Mouse (Mus musculus) heart, embryonic 13.5 days (tissue): Measurements from ENCODE around the gene Pomt2. TPM values are rescaled to one million over a fixed set of nuclear protein-coding genes. Genes with fewer than 3 reads are reported as not detected.

Experiments used
- ATAC-seq: fragments of 200-750 bp; cut with Nextera tagmentation; 2 replicates; pipeline ENCODE4 v1.8.0; 2017; ENCODE audit warnings: moderate TSS enrichment; ENCODE audit not compliant: insufficient number of reproducible peaks, low FRiP score, low TSS enrichment; ENCODE audit errors: extremely low read depth
- H3K27ac ChIP-seq: fragments of 300-500 bp; sonication (generic); replicated peaks from 2 replicates; pipeline ENCODE4 v1.5.1; 2015; ENCODE audit warnings: moderate library complexity, mild to moderate bottlenecking, inconsistent platforms
- H3K27me3 ChIP-seq: fragments of 300-500 bp; sonication (generic); replicated peaks from 2 replicates; pipeline ENCODE4 v1.6.1; 2015; ENCODE audit warnings: mild to moderate bottlenecking, inconsistent platforms
- H3K36me3 ChIP-seq: fragments of 300-500 bp; sonication (generic); 2 replicates; pipeline ENCODE4 v1.6.1; 2015; ENCODE audit warnings: mild to moderate bottlenecking, inconsistent platforms
- H3K4me1 ChIP-seq: fragments of 300-500 bp; sonication (generic); 2 replicates; pipeline ENCODE4 v1.6.1; 2015; ENCODE audit warnings: inconsistent platforms
- H3K4me2 ChIP-seq: fragments of 300-500 bp; sonication (generic); 2 replicates; pipeline ENCODE4 v1.6.1; 2015; ENCODE audit warnings: inconsistent platforms, mild to moderate bottlenecking, moderate library complexity
- H3K4me3 ChIP-seq: fragments of 300-500 bp; sonication (generic); 2 replicates; pipeline ENCODE4 v1.5.1; 2015; ENCODE audit warnings: moderate library complexity, mild to moderate bottlenecking, inconsistent platforms
- H3K9ac ChIP-seq: fragments of 300-500 bp; sonication (generic); 2 replicates; pipeline ENCODE4 v1.6.1; 2015; ENCODE audit warnings: inconsistent platforms, mild to moderate bottlenecking, moderate library complexity
- H3K9me3 ChIP-seq: fragments of 300-500 bp; sonication (generic); 2 replicates; pipeline ENCODE4 v1.6.1; 2016; ENCODE audit warnings: inconsistent platforms
- WGBS: fragments of 180-500 bp; shearing (Covaris S2); methylation state at CpG from one replicate; pipeline ENCODE4 v1.1.7; 2015; ENCODE audit warnings: mixed read lengths; 5-methylcytosine and 5-hydroxymethylcytosine counted together
- polyA plus RNA-seq: library from polyadenylated mRNA; unstranded; fragments of >200 nt; fragmentation: Nextera tagmentation; extraction: Ambion mirVana; gene quantifications from 2 replicates; pipeline ENCODE4 v1.2.1, GENCODE M21; 2015

The Pomt2 gene
- polyA plus RNA-seq, 1 experiment from 2014 or later: 11.9 TPM

- peaks cover 8% of the 10 kb centered on the region; the same call in 1 of the 2 replicates for H3K9me3 ChIP-seq
- H3K27ac ChIP-seq: no peak overlapping the region
- no peak overlapping the region for H3K9ac ChIP-seq
- no peak for ATAC-seq
- 95% methylated on average over 5 of the region's 5 CpGs for whole genome bisulfite sequencing
- peaks cover 19% of the 10 kb centered on the region for H3K36me3 ChIP-seq
- no peaks in the 10 kb centered on the region for H3K27me3 ChIP-seq
- peaks cover 18% of the 10 kb centered on the region for H3K4me1 ChIP-seq
- no peak overlapping the region for H3K4me2 ChIP-seq
- no peak overlapping the region for H3K4me3 ChIP-seq
These were observed 1.7 kb upstream of the Pomt2 start for GRCm38 (mm10) chr12:87149471-87149870.

DNA sequence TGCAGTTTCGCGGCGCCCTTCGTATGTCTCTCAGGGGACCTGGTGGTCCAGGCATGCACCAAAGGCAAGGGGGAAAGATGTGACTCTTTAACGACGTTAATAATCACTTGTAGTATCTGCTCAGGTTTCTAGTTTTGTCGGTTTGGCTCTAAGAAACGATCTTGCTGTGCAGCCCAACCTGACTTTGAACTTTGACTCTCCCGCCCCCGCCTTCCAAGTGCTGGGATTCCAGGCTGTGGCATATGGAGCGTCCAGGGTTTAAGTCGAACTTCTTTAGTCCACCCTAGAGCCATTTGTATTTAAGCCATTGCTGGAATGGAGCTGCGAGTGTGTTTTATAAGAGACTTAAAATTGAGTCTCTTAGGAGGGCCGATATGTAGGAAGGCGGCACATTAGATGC is 368 bp upstream of the Pomt2 start:
- ATAC-seq: no peak
- peaks cover 26% of the 10 kb centered on the region for H3K36me3 ChIP-seq
- H3K9ac ChIP-seq: peak overlapping the region; percentile 87
- no peaks in the 10 kb centered on the region for H3K27me3 ChIP-seq
- peak overlapping the region; percentile 84 for H3K4me2 ChIP-seq
- peaks cover 8% of the 10 kb centered on the region; the same call in 1 of the 2 replicates for H3K9me3 ChIP-seq
- WGBS: 14% methylated on average over 15 of the region's 15 CpGs
- peak overlapping the region; percentile 86 for H3K4me3 ChIP-seq
- H3K4me1 ChIP-seq: peaks cover 18% of the 10 kb centered on the region
- H3K27ac ChIP-seq: peak overlapping the region; percentile 96

DNA sequence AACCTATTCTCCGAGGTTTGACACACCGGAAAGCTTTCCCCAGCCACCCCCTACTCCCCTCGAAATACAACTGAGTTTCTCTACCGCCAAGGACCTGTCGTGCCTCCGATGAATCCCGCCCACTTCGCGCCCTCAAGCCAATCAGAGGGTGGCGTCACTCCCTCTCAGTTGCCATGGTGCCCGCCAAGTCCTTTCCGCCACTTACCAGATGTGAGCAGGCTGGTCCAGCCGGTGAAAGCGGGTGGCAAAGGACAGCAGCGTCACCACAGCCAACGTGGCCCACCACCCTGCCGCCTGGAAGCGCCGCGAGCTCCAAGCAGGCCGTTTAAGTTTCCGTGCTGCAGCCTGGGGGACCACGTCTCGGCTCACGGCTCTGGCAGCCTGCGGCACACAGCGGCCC is 802 bp downstream of the Pomt2 start, which contains the start of gene Gstz1:
TSS of gene Gstz1 (plus strand) at position 200 of the 400 bp plus-strand sequence.
- H3K27me3 ChIP-seq: no peaks in the 10 kb centered on the region
- WGBS: under 1% methylated on average over 27 of the region's 27 CpGs
- H3K9me3 ChIP-seq: 0 out of 2 replicates have a peak, but pooled peaks cover 3% of the 10 kb centered on the region
- peaks cover 23% of the 10 kb centered on the region for H3K4me1 ChIP-seq
- H3K4me3 ChIP-seq: peak within 1 kb of the TSS; percentile 86
- peak; percentile 78 for ATAC-seq
- peak within 1 kb of the TSS; percentile 87 for H3K9ac ChIP-seq
- H3K27ac ChIP-seq: peak within 1 kb of the TSS; percentile 96
- peak within 1 kb of the TSS; percentile 84 for H3K4me2 ChIP-seq
- H3K36me3 ChIP-seq: peaks cover 21% of the 10 kb centered on the region

GRCm38 (mm10) chr12:87142156-87142555 is 5.6 kb downstream of the Pomt2 start:
- 61% methylated on average over 2 of the region's 2 CpGs for WGBS
- Histone ChIP-seq H3K4me2 (no peak overlapping the region), H3K4me3 (no peak overlapping the region), H3K4me1 (peaks cover 29% of the 10 kb centered on the region), H3K9me3 (no peaks in the 10 kb centered on the region), H3K36me3 (peaks cover 23% of the 10 kb centered on the region), H3K9ac (no peak overlapping the region), H3K27me3 (no peaks in the 10 kb centered on the region), H3K27ac (no peak overlapping the region)
- no peak for ATAC-seq

DNA sequence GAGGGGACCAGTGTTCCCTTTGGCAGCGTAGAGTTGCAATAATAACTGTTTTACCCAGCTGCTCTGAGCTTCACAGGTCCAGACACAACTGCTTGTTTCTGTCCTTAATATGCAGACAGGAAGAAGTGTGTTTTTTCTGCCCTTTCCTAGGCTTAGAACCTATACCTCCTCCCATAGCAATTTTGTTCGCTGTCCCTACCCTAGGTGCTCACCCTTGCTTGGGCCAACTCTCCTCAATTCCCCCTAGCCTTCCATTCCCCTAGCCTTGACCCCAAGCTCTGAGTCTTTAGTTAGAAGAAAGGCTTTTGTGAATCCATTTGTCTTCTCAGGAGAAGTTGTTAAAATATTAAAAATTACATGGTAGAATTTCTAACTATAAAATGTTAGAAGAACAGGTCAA is 9.0 kb downstream of the Pomt2 start:
- no peak overlapping the region for H3K4me3 ChIP-seq
- H3K27ac ChIP-seq: no peak overlapping the region
- H3K27me3 ChIP-seq: no peaks in the 10 kb centered on the region
- no peaks in the 10 kb centered on the region for H3K9me3 ChIP-seq
- ATAC-seq: no peak
- 78% methylated on average over 2 of the region's 2 CpGs for WGBS
- no peak overlapping the region for H3K4me2 ChIP-seq
- H3K4me1 ChIP-seq: peaks cover 19% of the 10 kb centered on the region
- no peak overlapping the region for H3K9ac ChIP-seq
- peaks cover 37% of the 10 kb centered on the region for H3K36me3 ChIP-seq

DNA sequence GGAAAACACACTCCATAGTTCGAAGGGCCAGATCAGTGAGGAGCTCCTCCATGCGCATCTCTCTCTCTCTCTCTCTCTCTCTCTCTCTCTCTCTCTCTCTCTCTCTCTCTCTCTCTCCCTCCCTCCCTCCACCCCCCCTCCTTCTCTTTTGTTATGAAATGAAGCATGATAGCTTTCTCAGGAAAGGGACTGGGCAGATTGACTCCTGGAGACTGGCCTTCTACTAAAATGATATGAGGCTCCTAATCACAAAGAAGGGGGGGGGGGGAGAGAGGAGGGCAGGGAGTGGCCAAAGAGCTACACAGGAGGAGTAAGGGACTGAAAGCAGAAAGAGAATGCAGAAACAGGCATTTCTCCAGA is 9.4 kb downstream of the Pomt2 start:
- no peak for ATAC-seq
- Histone ChIP-seq H3K27me3 (no peaks in the 10 kb centered on the region), H3K4me3 (no peak overlapping the region), H3K36me3 (peaks cover 37% of the 10 kb centered on the region), H3K27ac (no peak overlapping the region), H3K9ac (no peak overlapping the region), H3K9me3 (no peaks in the 10 kb centered on the region), H3K4me1 (peaks cover 19% of the 10 kb centered on the region), H3K4me2 (no peak overlapping the region)
- 86% methylated on average over 2 of the region's 2 CpGs for WGBS

DNA sequence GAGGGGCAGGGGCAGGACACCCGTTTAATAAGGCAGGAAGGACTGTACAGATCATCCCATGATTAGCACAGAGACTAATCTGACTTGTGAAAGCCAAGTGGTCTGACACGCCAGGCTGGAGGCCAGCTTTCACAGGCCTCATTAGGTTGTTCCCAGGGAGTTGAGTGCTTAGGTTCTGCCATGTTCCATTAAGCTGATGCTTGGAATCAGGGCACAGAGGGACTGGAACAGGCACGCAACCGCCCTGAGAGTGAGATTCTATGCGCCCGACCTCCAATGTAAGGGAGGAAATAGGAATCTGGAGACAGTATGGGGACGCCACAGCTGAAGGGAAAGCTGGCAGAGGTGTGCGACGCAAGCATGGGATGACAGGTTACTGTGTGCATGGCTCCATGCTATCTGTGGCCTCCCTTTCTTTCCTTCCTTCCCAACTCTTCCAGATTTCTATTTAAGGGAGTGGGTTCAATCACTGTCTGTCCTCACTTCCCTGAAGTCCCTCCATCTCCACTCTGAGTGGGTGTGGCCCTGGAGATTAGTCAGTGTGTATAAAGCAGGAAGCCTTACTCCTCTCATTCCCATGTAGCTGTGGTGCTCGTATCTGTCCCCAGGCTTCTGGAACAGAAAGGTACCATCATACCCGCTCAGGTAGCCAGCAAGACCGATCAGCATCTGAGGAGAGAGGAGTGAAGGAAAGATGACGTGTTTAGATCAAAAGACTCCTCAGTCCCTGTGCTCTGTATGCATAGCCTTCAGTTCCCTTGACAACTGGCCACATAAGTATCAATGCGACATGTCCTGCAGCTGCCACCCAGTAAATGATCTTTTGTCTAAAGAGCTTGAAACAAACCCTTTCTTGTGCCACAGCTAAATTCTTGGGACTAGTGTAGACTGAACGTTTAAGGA is 10.1 kb downstream of the Pomt2 start:
- no peak overlapping the region for H3K27ac ChIP-seq
- no peak overlapping the region for H3K9ac ChIP-seq
- WGBS: 80% methylated on average over 15 of the region's 15 CpGs
- H3K9me3 ChIP-seq: no peaks in the 10 kb centered on the region
- peaks cover 42% of the 10 kb centered on the region for H3K36me3 ChIP-seq
- peaks cover 22% of the 10 kb centered on the region for H3K4me1 ChIP-seq
- no peak for ATAC-seq
- H3K4me3 ChIP-seq: no peak overlapping the region
- H3K27me3 ChIP-seq: no peaks in the 10 kb centered on the region
- no peak overlapping the region for H3K4me2 ChIP-seq

GRCm38 (mm10) chr12:87132784-87133183 is 15.0 kb downstream of the Pomt2 start:
- H3K4me3 ChIP-seq: no peak overlapping the region
- 44% methylated on average over 9 of the region's 9 CpGs for WGBS
- H3K4me2 ChIP-seq: no peak overlapping the region
- no peak overlapping the region for H3K9ac ChIP-seq
- H3K27ac ChIP-seq: no peak overlapping the region
- no peak for ATAC-seq
- peaks cover 69% of the 10 kb centered on the region for H3K36me3 ChIP-seq
- H3K4me1 ChIP-seq: peaks cover 19% of the 10 kb centered on the region
- H3K9me3 ChIP-seq: no peaks in the 10 kb centered on the region
- no peaks in the 10 kb centered on the region for H3K27me3 ChIP-seq

DNA sequence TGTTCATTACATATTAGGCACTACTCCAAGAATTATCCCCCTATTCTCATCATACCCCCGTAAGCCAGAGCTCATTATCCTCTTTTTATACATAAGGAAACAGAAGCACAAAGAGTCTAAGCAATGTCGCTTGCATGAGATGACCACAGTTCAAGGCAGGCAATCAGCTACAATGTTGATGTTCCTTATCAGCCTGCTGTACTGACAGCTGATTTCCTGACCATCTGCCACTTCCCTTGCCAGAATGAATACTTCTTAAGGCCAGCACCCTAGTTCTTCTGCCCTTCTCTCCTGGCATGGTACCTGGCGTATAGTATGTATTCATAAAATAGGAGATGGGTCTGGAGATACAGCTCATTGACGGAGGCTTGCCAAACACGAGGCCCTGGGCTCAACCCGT is 15.6 kb downstream of the Pomt2 start:
- no peak overlapping the region for H3K9ac ChIP-seq
- peaks cover 69% of the 10 kb centered on the region for H3K36me3 ChIP-seq
- H3K9me3 ChIP-seq: no peaks in the 10 kb centered on the region
- peaks cover 19% of the 10 kb centered on the region for H3K4me1 ChIP-seq
- WGBS: 61% methylated on average over 6 of the region's 6 CpGs
- H3K27ac ChIP-seq: no peak overlapping the region
- no peak overlapping the region for H3K4me3 ChIP-seq
- no peak for ATAC-seq
- no peaks in the 10 kb centered on the region for H3K27me3 ChIP-seq
- H3K4me2 ChIP-seq: no peak overlapping the region

DNA sequence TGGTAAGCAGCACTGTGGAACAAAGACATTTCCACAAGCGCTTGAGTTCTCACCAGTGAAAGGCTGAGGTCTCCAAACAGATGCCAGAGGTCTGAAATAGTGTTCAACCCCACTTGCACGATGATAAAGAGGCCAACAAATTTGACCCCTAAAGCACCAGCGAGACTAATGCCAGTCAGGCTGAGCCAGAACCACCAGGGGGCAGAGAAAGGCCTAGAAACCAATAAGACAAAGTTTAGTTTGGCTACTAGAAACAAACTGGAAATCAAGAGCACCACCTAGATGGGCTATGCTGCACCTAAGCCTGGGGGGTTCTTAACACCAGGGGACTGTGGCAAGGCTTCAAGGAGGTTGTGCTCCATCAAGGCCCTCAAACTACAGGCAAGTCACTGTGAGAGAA is 16.1 kb downstream of the Pomt2 start:
- WGBS: 48% methylated on average over 3 of the region's 3 CpGs
- Histone ChIP-seq H3K36me3 (peaks cover 68% of the 10 kb centered on the region), H3K4me3 (no peak overlapping the region), H3K4me2 (no peak overlapping the region), H3K9me3 (no peaks in the 10 kb centered on the region), H3K27ac (no peak overlapping the region), H3K4me1 (peaks cover 19% of the 10 kb centered on the region), H3K27me3 (no peaks in the 10 kb centered on the region), H3K9ac (no peak overlapping the region)
- ATAC-seq: no peak

DNA sequence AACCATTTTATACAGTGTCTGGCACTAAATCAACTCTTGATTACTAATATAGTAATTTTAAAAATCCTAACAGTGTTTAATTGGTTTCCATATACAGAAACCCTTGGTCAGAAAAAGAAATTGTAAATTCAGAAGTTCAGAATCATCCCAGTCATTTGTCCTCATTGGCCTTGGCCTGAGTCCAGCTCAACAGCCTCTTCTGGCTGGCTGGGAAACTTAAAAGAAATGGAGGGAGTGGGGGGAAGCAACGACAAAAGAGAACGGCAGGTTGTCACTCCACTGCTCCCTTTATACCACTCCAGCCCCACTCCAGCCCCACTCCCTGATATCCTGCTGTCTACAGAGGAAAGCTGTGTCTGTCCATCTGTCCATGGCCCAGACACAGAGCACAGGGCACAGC is 16.6 kb downstream of the Pomt2 start:
- Histone ChIP-seq H3K27me3 (no peaks in the 10 kb centered on the region), H3K4me1 (peaks cover 19% of the 10 kb centered on the region), H3K9ac (no peak overlapping the region), H3K4me2 (no peak overlapping the region), H3K4me3 (no peak overlapping the region), H3K9me3 (no peaks in the 10 kb centered on the region), H3K27ac (no peak overlapping the region), H3K36me3 (peaks cover 65% of the 10 kb centered on the region)
- no peak for ATAC-seq
- WGBS: 68% methylated on average over 2 of the region's 2 CpGs

GRCm38 (mm10) chr12:87130224-87130623 is 17.5 kb downstream of the Pomt2 start:
- no peak overlapping the region for H3K4me3 ChIP-seq
- no peak for ATAC-seq
- H3K27ac ChIP-seq: no peak overlapping the region
- H3K9me3 ChIP-seq: no peaks in the 10 kb centered on the region
- H3K4me2 ChIP-seq: no peak overlapping the region
- H3K4me1 ChIP-seq: peaks cover 19% of the 10 kb centered on the region
- WGBS: 88% methylated on average over 4 of the region's 4 CpGs
- H3K36me3 ChIP-seq: peaks cover 63% of the 10 kb centered on the region
- no peak overlapping the region for H3K9ac ChIP-seq
- H3K27me3 ChIP-seq: no peaks in the 10 kb centered on the region
